Mouse (Mus musculus) gonadal fat pad, adult 2 months (tissue): Measurements from ENCODE around the gene Scn10a. TPM values are rescaled to one million over a fixed set of nuclear protein-coding genes. Genes with fewer than 3 reads are reported as not detected.

ENCODE experiments used
- DNase-seq: peaks from one replicate; pipeline ENCODE4 v3.0.0-alpha.2; 2012; ENCODE audit warnings: low read depth
- polyA plus RNA-seq: library from polyadenylated mRNA; depleted of rRNA; stranded (reverse); fragments of >200 nt; gene quantifications from 2 replicates; pipeline ENCODE4 v1.2.3, GENCODE M21; 2012; rRNA removed

The Scn10a gene
- polyA plus RNA-seq, 1 experiment: 0.01 TPM

DNA sequence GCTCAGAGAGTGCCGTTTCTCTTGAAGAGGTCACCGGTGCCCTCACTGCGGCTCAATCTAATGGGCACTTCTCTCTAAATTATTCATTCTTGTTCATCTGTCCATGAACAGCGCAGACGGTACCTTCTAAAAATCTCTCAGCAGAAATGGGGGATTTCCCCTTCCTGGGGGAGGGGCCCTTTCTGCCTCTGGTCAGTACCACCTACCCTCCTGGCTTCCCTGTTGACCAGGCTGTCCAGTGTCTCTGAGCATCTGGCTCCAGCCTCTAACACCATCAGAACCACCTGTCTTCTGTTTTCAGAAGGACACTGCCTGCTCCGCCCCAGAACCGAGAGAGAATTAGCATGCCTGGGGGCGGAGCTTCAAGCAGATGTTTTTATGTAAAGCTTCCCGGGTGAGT, 143.4 kb downstream of the Scn10a start:
- DNase-seq: no peak

DNA sequence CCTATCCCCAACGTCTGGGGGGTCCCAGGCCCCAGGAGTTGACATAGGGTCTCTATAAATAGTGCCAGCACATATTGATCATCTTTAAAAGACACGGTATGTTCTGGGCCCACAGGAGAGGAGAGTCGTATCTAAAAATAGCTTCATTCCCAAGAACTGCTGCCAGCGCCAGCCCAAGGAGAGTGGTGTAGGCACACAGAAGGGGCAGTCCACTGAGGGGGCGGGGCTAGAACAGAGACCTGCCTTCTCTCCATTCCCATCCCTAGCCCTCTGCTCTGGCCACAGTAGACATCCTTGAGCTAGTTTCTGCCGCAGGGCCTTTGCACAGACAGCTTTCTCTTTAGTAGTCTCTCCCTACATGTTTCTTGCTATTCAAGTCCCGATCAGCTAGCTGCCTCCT, 144.8 kb downstream of the Scn10a start:
- no peak for DNase-seq

DNA sequence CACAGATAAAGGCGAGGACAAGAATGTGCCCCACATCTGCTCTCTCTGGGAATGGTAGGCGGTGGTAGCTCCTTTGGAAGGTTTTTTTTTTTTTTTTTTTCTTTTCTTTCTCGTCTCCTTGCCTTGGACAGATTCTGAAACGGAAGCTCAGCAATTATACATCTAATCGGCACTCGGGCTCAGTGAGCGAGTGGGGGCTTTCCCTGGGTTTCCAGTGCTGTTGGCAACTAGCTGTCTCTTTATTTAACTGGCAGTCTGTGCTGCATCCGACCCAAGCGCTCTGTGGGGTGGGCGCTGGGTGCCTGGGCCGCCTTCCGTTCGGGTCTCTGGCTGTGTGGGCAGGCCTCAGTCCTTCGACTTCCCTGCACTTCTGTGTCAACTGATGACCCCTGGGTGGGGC, 146.1 kb downstream of the Scn10a start:
- no peak for DNase-seq

DNA sequence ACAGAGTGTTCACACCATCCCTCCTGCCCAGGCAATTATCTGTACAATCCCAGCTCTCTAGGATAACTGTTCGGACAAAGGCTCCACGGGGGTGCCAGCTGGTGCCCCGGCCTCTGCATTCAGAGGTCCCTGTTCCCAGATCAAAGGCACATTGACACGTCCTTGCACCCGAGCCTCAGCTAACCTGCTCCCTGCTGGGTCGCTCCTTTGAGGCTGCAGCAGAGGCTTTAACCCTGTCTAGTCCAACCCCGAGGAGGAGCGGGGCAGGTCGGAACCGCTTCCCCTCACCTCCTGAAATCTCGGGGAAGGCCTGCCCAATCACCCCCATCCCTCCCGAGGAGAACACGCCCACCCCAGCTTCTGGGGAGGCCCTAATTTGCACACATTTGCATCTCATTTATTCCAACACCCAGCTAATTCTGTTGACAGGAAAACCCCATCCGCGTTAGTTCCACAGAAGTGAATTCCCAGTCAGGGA, 147.7 kb downstream of the Scn10a start:
- no peak for DNase-seq

DNA sequence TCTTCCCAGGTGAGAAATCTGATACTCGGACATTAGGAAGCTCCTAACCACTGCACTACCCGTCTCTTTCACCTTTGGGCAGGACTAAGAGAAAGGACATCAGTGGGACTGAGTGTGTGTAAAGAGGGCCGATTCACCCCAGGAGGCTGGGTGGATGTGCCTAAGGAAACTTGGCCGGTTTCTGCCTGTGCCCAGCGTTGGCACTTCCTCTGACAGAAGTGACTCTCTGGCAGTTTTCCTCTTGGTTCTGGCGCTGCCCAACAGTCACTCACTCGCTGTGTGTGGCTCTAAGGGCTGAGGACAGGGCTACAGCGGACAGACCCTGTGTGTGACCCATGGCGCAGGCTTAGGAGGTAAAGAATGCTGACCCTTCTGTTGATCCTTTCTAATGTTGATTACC, 148.5 kb downstream of the Scn10a start:
- DNase-seq: no peak

DNA sequence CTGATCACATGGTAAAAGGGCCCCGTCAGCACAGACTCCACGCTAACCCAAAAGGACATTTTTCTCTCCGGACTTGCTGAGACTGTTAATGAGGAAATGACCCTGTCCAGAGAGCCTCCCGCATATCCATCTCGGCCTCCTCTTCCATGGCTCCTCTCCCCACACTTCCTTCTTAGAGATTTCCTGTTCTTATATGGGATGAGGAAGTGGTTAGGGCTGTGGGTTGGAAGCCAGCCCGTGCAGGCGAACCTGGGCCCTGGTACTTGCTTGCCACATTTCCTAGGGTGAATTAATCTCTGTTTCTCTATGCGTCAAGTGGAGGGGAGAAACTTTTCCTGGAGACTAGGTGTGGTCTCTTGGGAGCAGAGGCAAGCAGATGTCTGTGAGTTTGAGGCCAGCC, 150.4 kb downstream of the Scn10a start:
- no peak for DNase-seq

DNA sequence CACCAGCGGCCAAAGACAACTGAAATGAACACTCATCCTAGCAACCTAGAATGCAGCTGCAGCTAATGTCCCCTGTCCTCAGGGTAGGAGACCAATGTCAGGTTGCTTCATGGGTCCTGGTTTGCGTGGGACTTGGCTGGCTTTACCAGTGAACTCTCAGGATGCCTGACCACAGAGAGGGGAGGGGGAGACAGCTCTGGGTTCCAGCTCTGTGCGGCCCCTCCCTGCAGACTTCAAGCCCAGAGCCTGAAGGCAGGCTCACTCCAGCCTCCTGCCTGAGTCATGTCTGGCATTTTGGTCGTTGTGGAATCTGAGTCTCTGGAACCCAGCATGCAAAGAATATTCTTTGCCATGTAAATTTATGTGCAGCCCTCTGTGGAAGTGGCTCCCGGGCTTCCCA, 151.3 kb downstream of the Scn10a start:
- no peak for DNase-seq

DNA sequence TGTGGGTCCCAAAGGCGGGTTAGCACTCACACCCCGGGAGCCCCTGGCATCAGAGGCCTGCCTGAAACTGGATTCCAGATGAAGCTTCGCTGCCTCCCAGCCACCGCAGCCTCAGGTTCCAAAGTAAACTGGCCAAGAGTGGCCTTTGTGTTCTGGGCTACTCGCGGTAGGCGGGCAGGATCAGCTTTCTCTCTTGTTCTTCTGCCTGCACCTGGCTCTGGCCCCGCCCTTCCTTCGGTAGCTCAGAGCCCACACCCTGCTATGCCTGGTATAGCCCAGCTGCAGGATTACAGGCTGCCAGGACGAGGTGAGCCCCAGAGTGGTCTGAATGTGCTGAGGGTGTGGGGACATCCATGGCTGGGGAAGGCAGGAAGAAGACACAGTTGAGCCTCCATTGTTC, 152.9 kb downstream of the Scn10a start:
- DNase-seq: no peak

DNA sequence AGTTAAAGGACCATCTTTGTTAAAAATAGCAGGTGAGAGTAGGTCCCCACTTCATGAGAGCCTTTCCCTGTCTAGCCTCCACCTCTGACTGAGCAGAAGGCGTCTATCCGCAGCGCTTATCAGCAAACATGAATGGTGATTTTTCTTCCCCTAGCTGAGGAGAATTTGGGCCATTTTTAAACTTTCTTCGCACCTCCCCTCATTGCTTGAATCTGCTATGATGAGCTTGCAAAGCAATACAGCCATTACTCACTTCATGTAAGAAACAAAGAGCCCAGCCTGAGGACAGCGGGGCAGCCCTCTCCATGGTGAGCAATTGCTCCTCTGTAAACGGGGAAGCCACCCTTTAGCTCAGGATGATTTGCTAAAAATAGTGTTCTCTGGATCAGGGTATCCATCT, 154.3 kb downstream of the Scn10a start:
- no peak for DNase-seq

- no peak for DNase-seq
These were observed 155.5 kb downstream of the Scn10a start for GRCm38 (mm10) chr9:119563617-119564016.

GRCm38 (mm10) chr9:119562256-119562655, 156.9 kb downstream of the Scn10a start:
- no peak for DNase-seq

GRCm38 (mm10) chr9:119561746-119562145, 157.4 kb downstream of the Scn10a start:
- DNase-seq: no peak

DNA sequence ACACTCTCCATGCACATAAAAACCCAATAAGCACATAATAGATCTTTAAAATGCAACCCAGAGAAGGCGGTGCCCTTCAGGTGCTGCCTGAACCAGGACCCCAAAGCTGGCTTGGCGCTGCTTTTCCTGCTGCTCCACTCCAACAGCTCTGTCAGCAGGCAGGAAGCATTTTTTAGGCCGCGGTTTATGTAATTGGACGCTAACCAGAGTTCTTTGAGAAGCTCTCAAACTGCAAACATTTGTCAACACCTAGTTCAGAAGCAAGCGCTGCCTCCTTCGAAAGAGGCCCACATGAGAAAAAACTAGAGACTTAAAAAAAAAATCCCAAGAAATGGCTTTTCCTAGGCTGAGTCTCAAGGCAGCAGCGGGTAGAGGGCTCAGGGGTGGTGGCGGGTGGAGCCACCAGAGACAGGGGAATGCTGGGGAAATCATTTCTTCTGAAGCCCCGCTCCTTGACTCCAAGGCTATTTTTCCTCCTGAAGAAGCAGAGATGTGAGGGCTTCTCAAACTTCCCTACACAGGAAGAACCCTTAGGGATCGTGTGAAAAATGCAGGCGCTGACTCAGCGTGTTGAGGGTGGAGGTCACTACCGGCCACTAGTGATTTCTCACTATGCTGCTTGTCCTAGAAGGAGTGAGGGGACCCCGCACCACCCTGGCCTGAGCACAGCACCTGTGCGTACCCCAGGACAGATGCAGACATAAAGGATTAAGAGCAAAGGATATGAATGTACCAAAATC, 159.4 kb downstream of the Scn10a start:
- DNase-seq: no peak

Other genes with a start within 250 kb of the Scn10a start
- gene Scn5a, start 140.3 kb downstream of the Scn10a start, polyA plus RNA-seq: 0.92 and 0.93 TPM in 2 replicates
- gene Scn11a, start 106.1 kb upstream of the Scn10a start, polyA plus RNA-seq: not detected in 2 replicates
- gene Wdr48, start 175.6 kb upstream of the Scn10a start, polyA plus RNA-seq: 38.2 and 42.4 TPM in 2 replicates
- gene Gorasp1, start 218.2 kb upstream of the Scn10a start, polyA plus RNA-seq: 45.4 and 47.2 TPM in 2 replicates
- gene Ttc21a, start 218.3 kb upstream of the Scn10a start, polyA plus RNA-seq: 2.0 and 3.8 TPM in 2 replicates